Mouse (Mus musculus): Measurements from ENCODE around the gene Zfp637. TPM values are rescaled to one million over a fixed set of nuclear protein-coding genes. Genes with fewer than 3 reads are reported as not detected.
"Not testable (repeated sequence)": the region's sequence is repeated elsewhere in the genome, so short reads cannot be mapped to it uniquely, and the experiment has no call there.

The Zfp637 gene
- polyA plus RNA-seq, 1 experiment from 2014 or later: 136 TPM

DNA sequence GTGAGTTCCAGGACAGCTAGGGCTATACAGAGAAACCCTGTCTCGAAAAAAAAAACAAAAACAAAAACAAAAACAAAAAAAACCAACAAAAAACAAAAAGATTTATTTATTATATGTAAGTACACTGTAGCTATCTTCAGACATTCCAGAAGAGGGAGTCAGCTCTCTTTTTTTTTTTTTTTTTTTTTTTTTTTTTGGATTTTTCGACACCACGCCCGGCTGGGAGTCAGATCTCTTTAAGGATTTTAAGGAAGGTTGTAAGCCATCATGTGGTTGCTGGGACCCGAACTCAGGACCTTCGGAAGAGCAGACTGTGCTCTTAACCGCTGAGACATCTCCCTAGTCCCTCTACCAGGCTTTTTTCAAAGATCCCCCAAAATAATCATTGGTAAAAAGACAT, 32.5 kb downstream of the Zfp637 start:
- H3K36me3 ChIP-seq (replicated peaks): peaks cover 11% of the 10 kb centered on the region; the same call in 1 of the 2 replicates
- not testable (repeated sequence) for H3K27ac ChIP-seq; ATAC-seq (ENCODE audit: low FRiP score); H3K9me3 ChIP-seq; H3K27me3 ChIP-seq; H3K4me3 ChIP-seq (replicated peaks); H3K4me1 ChIP-seq; H3K4me2 ChIP-seq; H3K9ac ChIP-seq
- 89% methylated on average over 7 of the region's 7 CpGs for WGBS

DNA sequence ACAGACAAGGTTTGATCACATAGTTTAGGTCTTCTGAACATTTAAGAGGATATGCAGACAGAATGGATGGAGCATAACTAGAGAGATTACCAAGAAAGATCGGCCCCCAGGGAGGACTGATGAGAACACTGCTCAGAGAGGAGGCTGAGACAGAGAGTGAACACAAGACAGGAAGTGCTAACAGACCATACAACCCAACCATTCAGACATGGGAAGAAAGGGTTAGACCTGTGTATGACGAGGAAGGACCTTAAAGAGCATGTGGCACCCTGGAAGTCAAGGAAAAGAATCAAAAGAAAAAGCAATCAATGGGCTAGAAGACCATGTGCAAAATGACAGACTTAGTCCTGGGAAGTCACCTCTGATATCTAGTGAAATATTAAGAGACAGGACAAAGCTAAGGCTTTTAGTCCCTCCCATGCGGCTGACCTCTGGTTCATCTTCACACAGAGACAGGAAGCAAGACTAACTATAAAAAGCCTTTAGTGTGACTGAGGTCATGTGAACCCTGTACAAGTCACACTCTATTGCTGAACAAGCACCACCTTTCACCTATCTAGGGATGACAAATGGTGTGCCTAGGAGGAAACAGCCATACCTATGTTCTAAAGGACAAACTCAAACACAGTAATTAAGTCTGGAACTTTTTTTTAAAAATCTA, 33.8 kb downstream of the Zfp637 start:
- Histone ChIP-seq H3K36me3 (replicated peaks) (peaks cover 11% of the 10 kb centered on the region; the same call in 1 of the 2 replicates), H3K27me3 (no peaks in the 10 kb centered on the region), H3K4me1 (0 out of 2 replicates have a peak, but pooled peaks cover 3% of the 10 kb centered on the region), H3K9ac (no peak overlapping the region), H3K9me3 (no peaks in the 10 kb centered on the region), H3K4me3 (replicated peaks) (no peak overlapping the region), H3K27ac (no peak overlapping the region), H3K4me2 (no peak overlapping the region)
- WGBS: 84% methylated on average over 3 of the region's 3 CpGs
- ATAC-seq (ENCODE audit: low FRiP score): no peak

DNA sequence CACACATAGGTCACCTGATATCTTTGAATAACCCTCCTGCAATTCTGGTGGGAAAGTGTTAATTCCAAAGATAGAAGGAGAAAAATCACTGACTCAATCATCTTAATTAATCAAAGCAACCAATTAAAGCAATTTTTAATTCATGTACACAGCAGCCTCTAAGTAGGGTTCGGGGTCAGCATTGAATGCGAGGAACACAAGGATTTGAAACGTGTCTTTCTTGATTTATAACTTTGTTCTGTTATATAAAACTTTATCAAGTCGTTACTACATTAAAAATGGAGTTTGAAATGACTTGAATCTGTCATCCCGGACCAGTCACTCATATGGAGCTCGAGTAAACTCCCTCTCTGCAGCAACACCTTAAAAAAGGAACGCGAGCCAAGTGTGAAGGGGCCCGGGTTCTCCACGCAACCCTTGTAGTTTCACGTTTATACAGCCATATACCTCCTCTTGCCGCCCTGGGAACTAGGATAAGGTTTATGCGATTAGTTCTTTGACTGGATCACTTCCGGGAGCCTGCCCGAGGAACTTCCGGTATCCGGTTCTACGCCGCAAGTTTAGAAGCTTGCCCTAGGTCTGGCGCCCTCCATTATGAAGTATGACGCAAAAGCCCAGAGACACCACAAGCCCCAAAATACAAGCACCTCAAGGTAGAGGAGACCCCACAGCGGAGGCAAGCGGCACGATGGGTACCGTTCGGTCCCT, 37.9 kb downstream of the Zfp637 start:
- Histone ChIP-seq H3K4me3 (replicated peaks) (peak overlapping the region; percentile 48), H3K4me1 (peaks cover 14% of the 10 kb centered on the region), H3K27ac (peak overlapping the region; percentile 98), H3K27me3 (no peaks in the 10 kb centered on the region), H3K4me2 (peak overlapping the region; percentile 61), H3K9me3 (no peaks in the 10 kb centered on the region), H3K36me3 (replicated peaks) (no peaks in the 10 kb centered on the region), H3K9ac (peak overlapping the region; percentile 55)
- 14% methylated on average over 26 of the region's 26 CpGs for WGBS
- ATAC-seq (ENCODE audit: low FRiP score): peak; percentile 85

DNA sequence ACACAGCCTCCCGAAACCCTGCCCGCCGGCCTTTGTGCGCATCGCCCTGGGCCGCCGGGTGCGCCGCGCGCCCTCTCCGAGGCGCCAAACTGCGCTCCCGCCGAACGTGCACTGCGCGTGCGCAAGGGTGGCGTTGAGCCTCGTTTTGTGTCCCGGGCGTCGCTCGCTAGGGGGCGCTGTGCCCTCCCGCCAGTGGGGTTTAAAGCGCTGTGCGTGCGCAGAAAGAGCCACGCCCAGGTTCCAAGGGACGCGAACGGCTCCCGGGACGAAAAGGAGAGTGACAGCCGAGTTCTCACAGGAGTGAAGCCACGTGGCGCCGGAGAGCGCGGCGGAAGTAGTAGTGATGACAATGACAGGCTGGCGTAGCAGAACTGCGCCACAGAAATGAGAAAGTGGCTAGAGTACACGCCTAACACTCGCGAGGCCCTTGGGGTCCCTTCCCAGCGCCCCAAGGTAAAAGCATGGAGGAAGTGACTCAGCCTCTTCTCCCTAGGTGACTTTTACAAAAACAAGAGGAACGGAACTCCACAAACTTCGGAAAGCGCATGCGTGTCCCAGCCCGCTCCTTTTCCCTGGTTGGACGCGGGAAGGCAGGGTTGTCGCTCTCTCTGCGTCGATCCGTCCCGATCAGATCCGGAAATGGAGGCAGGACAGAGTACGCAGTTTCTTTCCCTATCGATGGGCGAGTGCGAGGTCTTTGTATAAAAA, 38.6 kb downstream of the Zfp637 start:
- H3K27me3 ChIP-seq: no peaks in the 10 kb centered on the region
- peak overlapping the region; percentile 55 for H3K9ac ChIP-seq
- WGBS: under 1% methylated on average over 67 of the region's 67 CpGs
- no peaks in the 10 kb centered on the region for H3K9me3 ChIP-seq
- peak overlapping the region; percentile 48 for H3K4me3 ChIP-seq (replicated peaks)
- ATAC-seq (ENCODE audit: low FRiP score): peak; percentile 95
- peak overlapping the region; percentile 98 for H3K27ac ChIP-seq
- peaks cover 14% of the 10 kb centered on the region for H3K4me1 ChIP-seq
- peak overlapping the region; percentile 61 for H3K4me2 ChIP-seq
- H3K36me3 ChIP-seq (replicated peaks): no peaks in the 10 kb centered on the region

DNA sequence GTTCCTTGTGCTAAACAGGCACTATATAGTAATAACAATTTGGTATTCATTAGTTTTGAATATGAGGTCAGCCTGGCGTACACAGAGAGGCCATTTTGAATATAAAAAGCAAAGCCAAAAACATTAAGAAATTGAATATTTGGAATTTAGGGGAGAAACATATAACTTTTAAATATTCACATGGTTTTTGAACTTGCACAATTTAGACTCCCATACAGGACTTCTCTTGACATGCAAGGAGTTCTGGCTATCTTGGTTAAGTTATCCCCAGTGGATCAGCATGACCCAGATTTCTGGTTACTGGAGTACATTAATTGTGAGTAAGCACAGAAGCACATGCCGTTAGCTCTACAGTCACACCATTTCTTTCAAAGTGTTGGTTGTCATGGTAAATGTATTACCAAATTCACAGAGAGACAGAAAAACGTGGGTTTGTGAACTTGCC, 39.4 kb downstream of the Zfp637 start:
- H3K9ac ChIP-seq: peak overlapping the region; percentile 55
- H3K27ac ChIP-seq: peak overlapping the region; percentile 39
- ATAC-seq (ENCODE audit: low FRiP score): no peak
- H3K27me3 ChIP-seq: no peaks in the 10 kb centered on the region
- H3K4me1 ChIP-seq: peaks cover 14% of the 10 kb centered on the region
- H3K4me3 ChIP-seq (replicated peaks): peak overlapping the region; percentile 48
- 45% methylated on average over 3 of the region's 3 CpGs for WGBS
- peak overlapping the region; percentile 61 for H3K4me2 ChIP-seq
- no peaks in the 10 kb centered on the region for H3K36me3 ChIP-seq (replicated peaks)
- H3K9me3 ChIP-seq: no peaks in the 10 kb centered on the region

DNA sequence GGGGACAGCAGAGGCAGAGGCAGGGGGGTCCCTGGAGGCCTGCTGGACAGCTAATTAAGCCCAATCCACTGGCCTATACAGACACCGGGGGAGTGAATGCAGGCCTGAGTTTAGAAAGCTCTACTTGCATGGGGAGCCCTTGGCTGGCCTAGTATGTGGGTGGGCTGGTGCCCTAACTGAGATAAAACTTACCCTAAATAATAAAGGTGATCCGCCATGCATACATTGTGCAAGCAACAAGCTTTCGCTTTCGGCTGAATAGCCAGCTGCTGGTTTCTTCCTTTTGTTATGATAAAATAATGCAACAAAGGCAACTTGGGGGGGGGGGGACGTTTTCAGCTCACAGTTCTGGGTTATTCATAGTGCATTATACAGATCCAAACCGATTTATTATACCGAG, 40.2 kb downstream of the Zfp637 start:
- Histone ChIP-seq H3K4me1 (peaks cover 14% of the 10 kb centered on the region), H3K27ac (no peak overlapping the region), H3K27me3 (no peaks in the 10 kb centered on the region), H3K4me2 (peak overlapping the region; percentile 61; the same call in 1 of the 2 replicates), H3K9ac (no peak overlapping the region), H3K9me3 (no peaks in the 10 kb centered on the region), H3K4me3 (replicated peaks) (no peak overlapping the region), H3K36me3 (replicated peaks) (no peaks in the 10 kb centered on the region)
- 44% methylated on average over 7 of the region's 7 CpGs for WGBS
- no peak for ATAC-seq (ENCODE audit: low FRiP score)

DNA sequence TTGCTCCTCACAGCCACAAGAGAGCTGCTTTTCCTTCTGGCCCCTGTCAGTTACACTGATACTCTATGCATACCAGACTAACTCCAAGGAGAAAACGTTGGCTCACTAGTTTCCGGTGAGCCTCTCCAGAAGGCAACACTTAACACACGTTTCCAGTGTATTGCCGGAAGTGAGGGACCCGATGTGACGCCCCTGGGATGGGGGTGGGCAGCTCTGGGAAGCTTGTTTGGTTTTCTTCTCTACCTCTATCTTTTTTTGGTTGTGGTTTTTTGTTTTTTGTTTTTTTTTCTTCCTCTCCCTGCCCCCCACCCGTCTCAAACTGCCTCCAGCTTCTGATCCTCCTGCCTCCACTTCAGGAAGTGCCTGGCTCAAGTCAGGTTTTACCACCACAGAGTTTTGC, 41.0 kb downstream of the Zfp637 start:
- Histone ChIP-seq H3K4me2 (no peak overlapping the region), H3K4me1 (peaks cover 14% of the 10 kb centered on the region), H3K9me3 (no peaks in the 10 kb centered on the region), H3K9ac (no peak overlapping the region), H3K27ac (no peak overlapping the region), H3K4me3 (replicated peaks) (no peak overlapping the region), H3K27me3 (no peaks in the 10 kb centered on the region), H3K36me3 (replicated peaks) (no peaks in the 10 kb centered on the region)
- ATAC-seq (ENCODE audit: low FRiP score): no peak
- 82% methylated on average over 7 of the region's 7 CpGs for WGBS

DNA sequence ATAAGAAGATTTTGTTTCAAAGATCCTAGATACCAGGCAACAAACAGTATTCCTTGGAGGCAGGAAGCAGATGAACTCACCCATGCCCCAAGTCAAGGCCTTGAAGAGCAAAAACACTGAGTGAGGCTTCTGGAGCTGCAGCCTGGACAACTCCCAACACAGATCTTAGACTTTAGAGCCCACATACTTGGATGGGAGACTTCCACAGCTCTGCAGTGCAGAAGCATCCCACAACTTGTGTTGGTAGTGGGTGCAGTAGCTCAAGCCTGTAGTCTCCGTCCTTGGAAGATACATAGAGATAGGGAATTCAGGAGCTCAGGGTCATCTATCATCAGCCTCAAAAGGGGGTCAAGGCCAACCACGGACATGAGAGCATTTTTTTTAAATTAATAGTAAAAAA, 45.0 kb downstream of the Zfp637 start:
- H3K4me1 ChIP-seq: peaks cover 11% of the 10 kb centered on the region
- H3K4me2 ChIP-seq: no peak overlapping the region
- no peaks in the 10 kb centered on the region for H3K9me3 ChIP-seq
- 90% methylated on average over 2 of the region's 2 CpGs for WGBS
- no peak for ATAC-seq (ENCODE audit: low FRiP score)
- no peaks in the 10 kb centered on the region for H3K27me3 ChIP-seq
- H3K4me3 ChIP-seq (replicated peaks): no peak overlapping the region
- H3K27ac ChIP-seq: no peak overlapping the region
- H3K9ac ChIP-seq: no peak overlapping the region
- no peaks in the 10 kb centered on the region for H3K36me3 ChIP-seq (replicated peaks)

DNA sequence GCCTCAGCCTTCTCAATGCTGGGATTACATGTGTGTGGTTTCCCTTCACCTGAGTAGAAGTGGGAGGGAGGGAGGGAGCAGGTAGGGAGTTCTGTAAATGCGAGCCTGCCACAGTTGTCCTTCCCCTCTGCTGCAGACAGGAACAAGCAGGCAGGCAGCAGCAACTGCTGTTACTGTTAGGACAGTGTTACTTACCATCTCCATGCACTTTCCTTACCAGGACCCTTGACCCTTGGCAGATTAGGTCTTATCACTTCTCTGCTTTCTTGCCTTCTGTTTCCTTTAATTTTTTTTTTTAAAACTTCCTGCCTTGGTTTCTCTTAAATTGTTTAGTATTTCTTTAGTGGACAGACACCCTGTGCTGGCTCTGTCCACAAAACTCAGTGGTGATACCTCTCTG, 47.1 kb downstream of the Zfp637 start:
- 62% methylated on average over 1 of the region's 1 CpGs for WGBS
- H3K9me3 ChIP-seq: no peaks in the 10 kb centered on the region
- no peaks in the 10 kb centered on the region for H3K36me3 ChIP-seq (replicated peaks)
- H3K4me2 ChIP-seq: no peak overlapping the region
- H3K9ac ChIP-seq: no peak overlapping the region
- 0 out of 2 replicates have a peak, but pooled peaks cover 6% of the 10 kb centered on the region for H3K4me1 ChIP-seq
- H3K27ac ChIP-seq: no peak overlapping the region
- H3K4me3 ChIP-seq (replicated peaks): no peak overlapping the region
- ATAC-seq (ENCODE audit: low FRiP score): no peak
- H3K27me3 ChIP-seq: no peaks in the 10 kb centered on the region

DNA sequence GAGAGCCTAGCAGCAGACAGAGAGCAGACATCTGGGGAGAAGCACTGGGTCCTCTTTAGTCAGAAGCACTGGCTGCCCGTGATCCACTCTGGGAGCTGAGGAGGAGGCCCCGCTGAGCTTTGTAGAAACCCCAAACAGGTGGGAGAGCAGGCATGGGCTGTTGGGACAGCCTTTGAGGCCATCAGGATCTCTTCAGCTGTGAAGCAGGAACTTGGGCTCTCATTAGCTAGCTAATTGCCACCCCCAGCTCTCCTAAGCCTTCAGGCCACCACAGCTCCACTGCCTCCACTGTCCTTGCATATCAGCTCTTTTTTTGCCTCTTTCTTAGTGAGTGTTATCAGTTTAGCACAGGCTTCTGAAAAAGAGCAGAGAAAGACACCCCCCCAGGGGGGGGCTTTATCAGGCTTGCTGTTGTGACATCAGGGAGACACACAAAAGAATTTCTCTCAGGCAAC, 47.7 kb downstream of the Zfp637 start:
- ATAC-seq (ENCODE audit: low FRiP score): no peak
- Histone ChIP-seq H3K9me3 (no peaks in the 10 kb centered on the region), H3K36me3 (replicated peaks) (no peaks in the 10 kb centered on the region), H3K4me2 (no peak overlapping the region), H3K27me3 (no peaks in the 10 kb centered on the region), H3K4me3 (replicated peaks) (no peak overlapping the region), H3K9ac (0 out of 2 replicates have a peak overlapping the region, but pooled peaks have one; percentile 17), H3K27ac (0 out of 2 replicates have a peak overlapping the region, but pooled peaks have one; percentile 31), H3K4me1 (0 out of 2 replicates have a peak, but pooled peaks cover 6% of the 10 kb centered on the region)
- WGBS: 47% methylated on average over 2 of the region's 2 CpGs

DNA sequence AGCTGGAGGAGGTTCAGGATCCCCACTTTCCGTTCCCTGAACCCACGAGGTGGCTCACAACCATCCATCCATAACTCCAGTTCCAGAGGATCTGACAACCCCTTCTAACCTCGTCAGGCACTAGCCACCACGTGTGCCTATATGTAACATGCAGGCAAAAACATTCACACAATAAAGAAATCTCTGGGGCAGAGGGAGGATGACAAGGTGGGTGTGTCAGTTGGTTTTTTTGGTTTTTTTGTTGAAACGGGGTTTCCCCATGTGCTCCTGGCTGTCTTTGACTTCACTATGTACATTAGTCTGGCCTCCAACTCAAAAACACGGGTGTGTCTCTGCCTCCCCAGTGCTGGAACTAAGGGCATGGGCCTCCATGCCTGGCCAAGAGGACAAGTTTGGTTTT, 49.3 kb downstream of the Zfp637 start:
- H3K4me3 ChIP-seq (replicated peaks): no peak overlapping the region
- no peak overlapping the region for H3K4me2 ChIP-seq
- no peaks in the 10 kb centered on the region for H3K9me3 ChIP-seq
- ATAC-seq (ENCODE audit: low FRiP score): no peak
- H3K27ac ChIP-seq: no peak overlapping the region
- 90% methylated on average over 6 of the region's 6 CpGs for WGBS
- no peaks in the 10 kb centered on the region for H3K27me3 ChIP-seq
- H3K9ac ChIP-seq: no peak overlapping the region
- no peaks in the 10 kb centered on the region for H3K36me3 ChIP-seq (replicated peaks)
- H3K4me1 ChIP-seq: 0 out of 2 replicates have a peak, but pooled peaks cover 6% of the 10 kb centered on the region
